Mouse (Mus musculus): ENCODE results near the gene Plekhh1.

Gene Plekhh1

DNA sequence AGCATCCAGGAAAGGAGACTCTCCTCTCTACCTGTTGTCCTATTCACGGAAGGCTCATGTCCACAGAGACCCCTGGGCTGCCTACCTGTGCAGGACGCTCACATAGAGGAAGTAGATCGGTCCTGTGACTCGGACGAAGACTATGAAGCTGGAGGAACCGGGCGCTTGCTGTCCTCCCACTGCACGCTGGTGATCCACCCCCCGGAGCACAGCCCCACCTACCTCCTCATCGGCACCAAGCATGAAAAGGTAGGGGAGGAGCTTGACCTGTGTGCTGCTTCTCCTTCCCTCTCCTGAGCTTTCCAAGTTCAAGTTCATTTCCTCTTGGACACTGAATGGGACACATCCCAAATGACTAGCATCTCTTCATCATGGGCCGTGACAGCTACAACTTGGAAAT is 39.3 kb downstream of the Plekhh1 start:
- in situ Hi-C loops (cut with MboI; ENCODE audit: unreplicated experiment in 2 of 2): no loop called here

GRCm38 (mm10) chr12:79069187-79069608 is 40.2 kb downstream of the Plekhh1 start:
- in situ Hi-C loops (cut with MboI; ENCODE audit: unreplicated experiment in 2 of 2): no loop called here

DNA sequence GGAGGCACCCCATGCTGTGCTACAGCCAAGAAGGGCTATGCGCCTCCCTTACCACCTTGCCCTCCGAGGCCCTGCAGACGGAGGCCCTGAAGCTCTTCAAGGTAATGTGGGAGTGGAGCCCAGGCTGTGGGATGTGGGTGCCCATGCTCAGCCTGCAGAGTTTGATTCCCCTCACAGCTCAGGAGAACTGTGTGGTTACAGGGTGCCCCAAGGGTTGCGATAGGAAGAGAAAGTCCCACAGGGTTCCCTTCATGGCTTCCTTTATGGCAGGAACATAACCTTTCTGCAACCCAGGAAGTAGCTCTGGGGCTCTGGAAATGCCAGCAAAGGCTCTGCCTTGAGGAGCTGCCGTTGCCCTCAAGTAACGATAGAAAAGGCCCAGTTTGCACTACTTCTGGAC is 41.0 kb downstream of the Plekhh1 start:
- in situ Hi-C loops (cut with MboI; ENCODE audit: unreplicated experiment in 2 of 2): loop anchor here in 1 of 2 experiments (5.0 kb wide), 1 partner anchor 38 kb away; no protein-coding TSS in a partner anchor

GRCm38 (mm10) chr12:79070736-79071333 is 41.9 kb downstream of the Plekhh1 start:
- in situ Hi-C loops (cut with MboI; ENCODE audit: unreplicated experiment in 2 of 2): loop anchor here in 1 of 2 experiments (5.0 kb wide), 1 partner anchor 39 kb away; no protein-coding TSS in a partner anchor

- in situ Hi-C loops (cut with MboI; ENCODE audit: unreplicated experiment in 2 of 2): loop anchor here in 1 of 2 experiments (5.0 kb wide), 1 partner anchor 40 kb away; no protein-coding TSS in a partner anchor
These were observed 43.6 kb downstream of the Plekhh1 start for GRCm38 (mm10) chr12:79072576-79072975.

DNA sequence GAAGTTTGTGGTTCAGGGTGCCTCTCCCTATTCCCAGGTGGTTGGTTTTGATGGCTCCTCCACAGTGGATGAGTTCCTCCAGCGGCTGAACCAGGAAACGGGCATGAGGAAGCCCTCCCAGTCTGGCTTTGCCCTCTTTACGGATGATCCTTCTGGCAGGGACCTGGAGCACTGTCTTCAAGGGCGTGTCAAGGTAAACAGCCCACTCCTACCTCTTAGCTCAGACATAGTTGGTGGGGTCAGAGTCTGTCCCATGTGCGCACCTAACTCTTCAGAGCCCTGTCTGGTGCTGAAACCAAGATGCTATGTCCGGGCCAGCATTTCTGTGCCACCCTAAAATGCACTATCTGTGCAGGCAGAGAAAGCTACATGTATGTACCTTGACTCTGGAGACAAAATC is 44.4 kb downstream of the Plekhh1 start:
- in situ Hi-C loops (cut with MboI; ENCODE audit: unreplicated experiment in 2 of 2): loop anchor here in 1 of 2 experiments (5.0 kb wide), 1 partner anchor 41 kb away; no protein-coding TSS in a partner anchor

- in situ Hi-C loops (cut with MboI; ENCODE audit: unreplicated experiment in 2 of 2): loop anchor here (5.0 to 25.0 kb wide), 2 partner anchors 62 to 1302 kb away; partner anchors contain the start of gene Plekhh1 (in 1 of the 2)
These were observed 60.3 kb downstream of the Plekhh1 start, which contains the start of gene Pigh for GRCm38 (mm10) chr12:79089182-79089812. Gene Pigh (minus strand): TSS chr12:79089651.

GRCm38 (mm10) chr12:79092569-79092968 is 63.6 kb downstream of the Plekhh1 start:
- in situ Hi-C loops (cut with MboI; ENCODE audit: unreplicated experiment in 2 of 2): loop anchor here in 1 of 2 experiments (5.0 to 25.0 kb wide), 4 partner anchors 70 to 1305 kb away; no protein-coding TSS in a partner anchor

DNA sequence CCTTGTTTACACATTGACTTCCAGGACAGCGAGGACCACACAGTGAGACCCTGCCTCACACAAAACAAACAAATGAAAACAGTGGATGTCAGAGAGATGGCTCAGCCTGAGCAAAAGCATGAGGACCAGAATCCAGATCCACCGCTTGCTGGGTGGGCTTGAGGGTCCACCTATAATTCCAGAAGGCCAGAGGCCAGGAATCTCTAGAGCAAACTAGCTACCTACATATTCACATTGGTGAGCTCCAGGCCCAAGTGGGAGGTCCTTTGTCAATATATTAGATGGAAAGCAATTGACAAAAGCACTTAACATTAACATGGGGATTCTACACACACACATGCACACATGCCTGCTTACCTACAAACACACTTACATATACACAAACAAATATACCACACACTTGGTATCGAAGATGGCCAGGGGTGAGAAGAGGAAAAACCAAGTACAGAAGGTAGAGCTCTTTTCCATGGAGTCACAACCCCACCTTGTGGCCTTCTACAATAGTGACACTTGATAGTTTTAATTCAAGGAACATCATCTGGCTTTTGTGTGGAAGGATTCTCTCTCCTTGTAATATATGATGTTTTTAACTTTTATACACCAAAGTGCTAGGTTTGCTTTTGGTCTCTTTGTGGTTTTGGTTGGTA is 68.3 kb downstream of the Plekhh1 start:
- in situ Hi-C loops (cut with MboI; ENCODE audit: unreplicated experiment in 2 of 2): loop anchor here (5.0 to 25.0 kb wide), 4 partner anchors 180 to 1310 kb away; no protein-coding TSS in a partner anchor

DNA sequence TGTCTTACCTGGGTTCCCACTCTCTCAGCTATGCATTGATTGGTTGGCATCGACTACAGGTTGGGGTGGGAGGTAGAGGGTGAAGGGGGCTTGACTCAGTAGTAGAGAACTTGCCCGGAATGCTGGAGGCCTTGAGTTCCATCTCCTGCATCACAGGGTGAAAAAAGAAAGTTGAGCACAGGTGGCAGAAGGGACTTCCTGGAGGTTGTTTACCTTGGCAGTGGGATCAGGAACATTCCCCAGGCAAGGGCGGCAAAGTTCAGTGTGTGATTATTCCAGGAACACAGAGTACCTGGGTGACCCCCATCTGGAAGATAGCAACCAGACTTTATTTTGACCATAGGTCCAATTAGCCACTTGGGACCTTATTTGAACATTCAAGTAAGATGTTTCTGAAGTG is 74.8 kb downstream of the Plekhh1 start:
- in situ Hi-C loops (cut with MboI; ENCODE audit: unreplicated experiment in 2 of 2): loop anchor here (10.0 to 25.0 kb wide), 3 partner anchors 769 to 1291 kb away; no protein-coding TSS in a partner anchor

- in situ Hi-C loops (cut with MboI; ENCODE audit: unreplicated experiment in 2 of 2): loop anchor here (10.0 to 25.0 kb wide), 3 partner anchors 770 to 1292 kb away; no protein-coding TSS in a partner anchor
These were observed 75.6 kb downstream of the Plekhh1 start for GRCm38 (mm10) chr12:79104544-79104943.

DNA sequence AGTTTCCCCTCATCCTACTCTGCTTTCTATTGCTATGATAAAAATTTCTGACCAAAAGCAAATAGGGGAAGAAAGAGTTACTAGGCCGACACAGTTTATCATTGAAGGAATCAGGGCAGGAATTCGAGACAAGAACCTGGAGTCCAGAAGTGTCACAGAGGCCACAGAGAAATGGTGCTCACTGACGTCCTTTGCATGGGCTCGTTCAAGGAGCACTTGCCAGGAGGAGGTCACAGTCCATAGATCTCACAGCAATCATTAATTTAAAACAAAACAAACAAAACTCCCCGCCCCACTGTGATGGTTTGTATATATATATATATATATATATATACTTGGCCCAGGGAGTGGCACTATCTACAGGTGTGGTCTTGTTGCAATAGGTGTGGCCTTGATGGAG is 76.3 kb downstream of the Plekhh1 start:
- in situ Hi-C loops (cut with MboI; ENCODE audit: unreplicated experiment in 2 of 2): loop anchor here (10.0 to 25.0 kb wide), 3 partner anchors 771 to 1293 kb away; no protein-coding TSS in a partner anchor

GRCm38 (mm10) chr12:79118991-79119390 is 90.0 kb downstream of the Plekhh1 start:
- in situ Hi-C loops (cut with MboI; ENCODE audit: unreplicated experiment in 2 of 2): loop anchor here in 1 of 2 experiments (25.0 kb wide), 1 partner anchor 1307 kb away; no protein-coding TSS in a partner anchor

GRCm38 (mm10) chr12:79122820-79123219 is 93.9 kb downstream of the Plekhh1 start:
- in situ Hi-C loops (cut with MboI; ENCODE audit: unreplicated experiment in 2 of 2): loop anchor here in 1 of 2 experiments (25.0 kb wide), 1 partner anchor 1311 kb away; no protein-coding TSS in a partner anchor

DNA sequence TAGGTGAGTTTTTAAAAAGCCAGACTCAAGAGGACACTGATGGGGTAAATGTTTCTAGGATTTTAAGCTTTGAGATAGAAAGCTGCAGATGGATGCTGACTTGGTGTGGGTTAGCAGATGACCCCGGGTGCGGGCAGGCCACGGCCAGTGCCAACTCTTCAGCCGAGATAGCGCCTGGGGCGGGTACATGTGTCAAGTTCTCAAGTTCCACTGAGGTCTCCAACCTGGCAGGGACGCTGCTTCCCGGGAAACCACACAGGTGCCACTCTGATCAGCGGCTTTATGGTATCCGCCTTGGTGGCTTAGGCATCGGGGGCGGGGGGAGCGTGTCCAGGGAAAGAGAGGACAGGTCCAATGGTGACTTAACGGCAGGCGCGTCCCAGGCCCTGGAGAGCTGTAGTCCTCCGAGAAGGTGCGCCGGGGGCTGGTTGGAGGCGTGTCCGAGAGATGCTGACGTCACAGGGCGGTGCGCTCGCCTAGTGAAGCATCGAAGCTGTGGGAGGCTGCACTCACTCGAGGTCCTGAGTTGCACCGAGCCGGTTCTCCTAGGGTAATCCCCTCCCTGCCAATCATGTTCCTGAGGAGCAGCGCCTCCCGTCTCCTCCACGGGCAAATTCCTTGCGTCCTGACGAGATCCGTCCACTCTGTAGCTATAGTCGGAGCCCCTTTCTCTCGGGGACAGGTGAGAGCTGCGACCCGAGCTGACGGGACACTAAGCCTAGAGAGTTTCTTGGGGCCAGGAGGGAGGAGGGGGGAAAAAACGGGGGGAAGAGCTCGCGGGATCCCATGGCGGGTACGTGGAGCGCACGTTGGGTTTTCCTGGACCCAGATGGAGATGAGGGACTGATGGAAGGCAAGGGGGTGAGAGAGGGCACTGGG is 101.6 kb downstream of the Plekhh1 start, which contains the start of gene Arg2:
Arg2 (plus strand) TSS at position 479 of the 879 bp plus-strand sequence.
- in situ Hi-C loops (cut with MboI; ENCODE audit: unreplicated experiment in 2 of 2): no loop called here

Data from v-Abl transformed pro-B cells (cell line).